Mouse (Mus musculus): Measurements from ENCODE around the gene P2ry2.

P2ry2 gene

GRCm38 (mm10) chr7:100988092-100988491 is 24.6 kb downstream of the P2ry2 start:
- peak; percentile 85 for DNase-seq (ENCODE audit: low read depth, low spot score)

DNA sequence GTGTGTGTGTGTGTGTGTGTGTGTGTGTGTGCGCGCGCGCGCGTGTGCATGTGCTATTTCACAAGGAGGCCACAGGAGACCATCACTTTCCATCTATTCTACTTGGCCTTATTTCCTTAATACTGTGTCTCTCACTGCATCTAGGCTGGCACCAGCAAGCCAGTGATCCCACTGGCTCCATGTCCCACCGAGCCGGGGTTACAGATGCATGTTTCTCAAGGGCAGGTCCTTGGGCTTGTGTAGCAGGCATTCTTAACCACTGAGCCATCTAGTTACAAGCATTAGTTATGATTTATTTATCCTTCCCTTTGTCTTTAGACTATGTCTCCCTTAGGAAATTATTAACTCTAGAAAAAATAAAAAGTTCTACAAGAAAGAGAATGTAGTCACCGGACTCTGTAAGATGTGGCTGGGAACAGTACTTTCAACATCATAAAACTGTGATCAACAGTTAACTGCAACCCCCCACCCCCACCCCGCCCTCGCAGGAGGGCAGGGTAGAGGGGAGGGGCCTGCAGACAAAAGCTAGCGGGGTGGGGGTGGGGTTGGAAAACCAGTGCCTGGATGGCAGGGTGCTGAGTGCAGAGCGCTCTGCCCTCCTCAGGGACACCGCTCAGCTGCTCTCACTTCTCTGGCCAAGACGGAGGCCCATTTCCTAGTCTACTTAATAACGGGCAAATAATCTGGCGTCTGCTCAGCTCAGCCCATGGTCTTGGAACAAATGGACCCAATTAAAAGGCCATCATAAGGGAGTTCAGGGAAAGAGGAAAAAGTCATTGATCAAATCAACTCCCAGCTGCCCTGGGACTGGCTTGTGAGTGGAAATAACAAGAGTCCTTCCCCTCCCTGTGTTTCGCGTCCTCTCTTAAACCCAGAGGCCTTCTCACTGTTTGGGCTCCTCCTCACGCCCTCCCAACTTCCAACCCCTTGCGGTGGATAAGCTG is 27.9 kb downstream of the P2ry2 start:
- no peak for DNase-seq (ENCODE audit: low read depth, low spot score)

DNA sequence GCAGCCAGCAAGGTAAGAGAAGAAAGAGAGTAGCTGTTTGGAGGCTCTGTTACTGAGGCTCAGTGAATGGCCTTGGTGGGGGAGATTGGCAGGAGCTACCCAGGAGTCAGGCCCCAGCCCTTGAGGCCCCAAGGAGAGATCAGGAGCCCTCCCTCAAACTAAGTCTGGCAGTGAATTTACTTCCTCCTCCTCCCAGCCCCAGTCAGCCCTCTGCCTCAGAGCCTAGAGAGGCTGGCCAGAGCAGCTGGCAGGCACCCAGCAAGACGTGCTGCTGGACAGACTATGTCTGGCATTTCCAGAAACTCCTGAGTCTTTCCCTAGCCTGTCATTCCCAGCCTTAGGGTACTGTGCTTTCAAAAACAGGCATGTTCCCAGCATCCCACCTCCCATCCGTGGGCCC is 33.5 kb downstream of the P2ry2 start:
- peak; percentile 66 for DNase-seq (ENCODE audit: low read depth, low spot score)

DNA sequence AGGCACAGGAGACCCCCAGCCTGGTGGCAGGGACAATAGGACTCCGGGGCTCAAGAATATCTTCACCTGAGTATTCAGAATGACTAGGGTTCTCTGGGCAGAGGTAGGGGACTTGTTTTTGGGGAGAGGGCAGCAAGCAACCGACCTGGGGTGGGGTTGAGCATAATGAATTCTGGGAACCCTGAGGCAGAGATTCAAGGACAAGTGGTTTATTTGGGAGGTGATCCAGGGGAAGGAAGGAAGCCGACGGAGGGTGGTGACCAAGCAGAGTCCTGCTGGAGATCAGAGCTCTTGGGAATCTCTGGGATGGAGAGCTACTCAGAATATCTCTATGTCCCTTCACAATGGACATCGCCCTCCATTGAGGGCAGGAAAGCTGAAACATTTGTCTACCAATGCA is 34.5 kb downstream of the P2ry2 start:
- DNase-seq (ENCODE audit: low read depth, low spot score): no peak

- DNase-seq (ENCODE audit: low read depth, low spot score): no peak
Measured at GRCm38 (mm10) chr7:100974135-100974903, 38.3 kb downstream of the P2ry2 start, which contains the start of gene P2ry6. P2ry6 (minus strand) TSS chr7:100974649.

GRCm38 (mm10) chr7:100972875-100973274 is 39.8 kb downstream of the P2ry2 start:
- no peak for DNase-seq (ENCODE audit: low read depth, low spot score)

DNA sequence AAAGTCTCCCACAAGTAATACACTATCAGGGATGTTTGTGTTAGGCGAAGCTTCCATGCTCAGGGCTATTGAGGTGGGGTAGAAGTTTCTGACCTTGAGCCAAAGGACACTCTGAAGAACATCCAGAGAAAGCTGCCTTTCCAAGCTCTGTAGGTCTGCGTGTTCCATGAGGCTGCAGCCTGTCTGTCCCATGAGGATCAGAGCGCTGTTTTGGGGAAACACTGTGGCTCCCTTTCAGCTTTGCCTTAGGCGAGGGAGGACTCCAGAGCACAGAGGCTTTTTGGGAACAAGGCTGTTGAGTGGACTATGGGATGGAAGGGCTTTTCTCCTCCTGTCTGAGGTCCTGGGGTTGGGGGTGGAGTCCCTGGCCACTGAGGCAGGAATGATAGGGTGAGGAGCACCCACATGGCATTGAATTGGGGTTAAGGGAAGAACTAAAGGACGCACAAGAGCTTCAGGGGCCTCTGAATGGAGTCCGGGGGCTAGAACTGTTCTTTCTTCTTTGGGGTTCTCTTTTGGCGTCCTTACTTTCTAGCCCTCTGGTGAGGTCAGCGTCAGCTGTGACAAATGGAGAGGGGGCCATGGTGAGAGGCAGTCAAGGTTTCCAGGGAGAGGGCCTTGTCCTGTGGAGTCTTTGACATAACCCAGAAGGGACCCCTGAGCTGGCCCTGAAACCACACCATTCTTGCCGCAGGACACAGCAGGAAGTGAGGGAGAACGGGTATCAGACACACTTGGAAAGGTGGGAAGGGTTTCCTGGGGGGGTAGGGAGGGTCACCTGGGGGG is 43.6 kb downstream of the P2ry2 start:
- DNase-seq (ENCODE audit: low read depth, low spot score): no peak

DNA sequence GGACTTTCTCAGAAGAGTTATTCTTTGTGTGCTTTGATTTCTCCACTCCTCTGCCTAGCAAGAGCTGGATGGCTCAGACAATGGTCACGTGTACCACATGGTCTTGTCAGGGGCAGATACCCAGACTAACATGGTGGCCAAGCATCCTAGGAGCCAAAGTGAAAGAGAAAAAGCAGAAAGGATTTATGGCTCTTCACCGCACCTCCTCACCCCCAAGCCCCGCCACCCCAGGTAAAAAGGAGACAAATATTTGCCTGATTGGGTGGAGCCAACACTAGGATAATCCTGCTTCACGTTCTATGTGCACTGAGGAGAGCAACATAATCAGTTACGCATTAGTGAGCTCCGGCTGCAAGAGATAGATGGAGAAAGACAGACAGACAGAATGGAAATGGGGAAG is 44.3 kb downstream of the P2ry2 start:
- DNase-seq (ENCODE audit: low read depth, low spot score): no peak

DNA sequence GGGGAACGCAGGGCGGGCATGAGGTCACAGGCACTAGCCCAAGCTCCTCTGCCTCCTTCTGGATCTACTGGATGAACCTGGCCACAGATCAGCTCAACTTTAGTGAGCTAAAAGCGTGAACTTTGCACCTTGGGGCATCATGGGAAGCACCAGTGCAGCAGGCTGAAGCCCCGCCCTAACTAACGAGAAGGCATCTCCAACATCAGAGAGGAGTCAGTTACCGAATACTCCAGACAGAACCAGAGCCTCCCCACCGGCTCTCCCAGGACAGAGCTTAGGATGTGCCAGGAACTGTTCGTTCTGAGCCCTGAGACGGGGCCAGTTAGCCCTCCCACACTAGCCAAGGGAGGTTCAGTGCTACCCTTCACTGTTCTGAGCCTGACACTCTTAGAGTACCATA is 44.8 kb downstream of the P2ry2 start:
- DNase-seq (ENCODE audit: low read depth, low spot score): no peak

DNA sequence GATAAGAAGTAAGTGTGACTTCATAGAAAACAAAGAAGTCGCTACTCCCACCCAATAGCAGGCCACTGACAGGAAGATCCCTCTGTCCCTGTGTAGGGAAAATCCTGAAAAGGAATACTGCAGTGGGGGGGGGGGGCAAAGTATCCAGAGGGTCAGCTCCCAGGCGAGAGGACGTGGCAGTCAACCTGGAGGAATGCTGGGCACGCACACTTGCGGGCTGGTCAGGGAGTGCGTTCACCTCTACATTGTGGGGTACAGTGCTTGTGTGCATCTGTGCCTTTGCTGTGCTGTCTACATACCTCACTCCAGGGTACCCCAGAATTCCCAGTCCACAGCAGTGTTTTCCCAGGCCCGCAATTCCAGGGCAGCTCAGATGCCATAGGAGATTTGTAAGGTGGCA is 46.7 kb downstream of the P2ry2 start:
- no peak for DNase-seq (ENCODE audit: low read depth, low spot score)

DNA sequence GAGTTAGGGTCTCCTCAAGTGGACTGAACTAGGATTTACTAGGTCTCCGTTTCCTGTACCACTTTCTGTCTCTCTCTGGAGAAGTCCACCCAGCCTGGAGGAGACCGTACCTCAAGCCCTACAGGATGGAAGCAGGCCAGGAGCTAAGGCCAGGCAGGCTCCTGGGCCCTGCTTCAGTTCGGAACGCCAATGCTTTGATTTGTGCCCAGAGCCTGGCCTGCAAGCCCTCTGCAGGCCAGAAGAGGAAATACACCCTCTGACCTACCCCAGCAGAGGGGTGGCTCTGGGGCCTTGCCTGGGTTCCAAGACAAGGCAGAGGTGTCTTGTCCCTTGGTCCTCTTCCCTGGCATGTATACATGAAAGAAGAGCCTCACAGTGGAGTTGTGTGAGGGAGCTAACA is 47.6 kb downstream of the P2ry2 start:
- DNase-seq (ENCODE audit: low read depth, low spot score): peak; percentile 11

DNA sequence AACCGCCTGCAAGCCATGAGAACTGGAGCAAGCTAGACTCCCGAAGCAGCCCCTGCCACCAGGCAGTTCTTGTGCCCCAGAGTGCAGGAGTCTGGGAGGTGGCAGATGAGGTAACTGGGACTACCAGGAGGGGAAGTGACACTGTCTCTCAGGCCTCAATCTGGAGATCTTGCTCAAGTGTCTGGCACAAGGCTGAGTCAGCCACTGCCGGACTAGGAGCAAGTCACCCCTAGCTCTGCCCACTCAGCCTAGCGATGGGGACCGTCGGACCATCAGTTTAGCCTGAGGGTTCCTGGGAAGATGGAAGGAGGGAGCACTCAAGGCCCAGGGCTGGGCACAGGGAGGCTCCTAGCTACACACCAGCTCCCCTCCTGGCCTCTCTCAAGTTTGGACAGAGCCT is 48.4 kb downstream of the P2ry2 start:
- DNase-seq (ENCODE audit: low read depth, low spot score): no peak

DNA sequence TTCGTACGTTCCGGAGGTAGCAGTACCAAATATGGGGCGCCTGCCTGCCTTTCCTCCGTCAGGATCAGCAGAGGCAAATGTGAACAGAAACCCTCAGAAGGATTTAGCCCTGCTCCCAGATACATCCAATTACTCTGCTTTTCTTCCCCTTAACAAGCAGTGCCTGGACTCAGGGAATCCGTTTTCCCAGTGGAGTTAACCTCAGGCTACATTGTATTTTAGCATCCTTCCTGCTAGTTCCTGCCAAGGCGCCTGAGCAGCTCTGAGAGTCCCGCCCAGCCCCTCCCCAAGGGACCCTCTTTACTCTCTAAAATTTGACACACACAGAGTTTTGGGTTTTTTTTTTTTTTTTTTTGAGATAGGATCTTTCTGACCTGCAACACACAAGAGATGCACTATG is 49.3 kb downstream of the P2ry2 start:
- no peak for DNase-seq (ENCODE audit: low read depth, low spot score)

DNA sequence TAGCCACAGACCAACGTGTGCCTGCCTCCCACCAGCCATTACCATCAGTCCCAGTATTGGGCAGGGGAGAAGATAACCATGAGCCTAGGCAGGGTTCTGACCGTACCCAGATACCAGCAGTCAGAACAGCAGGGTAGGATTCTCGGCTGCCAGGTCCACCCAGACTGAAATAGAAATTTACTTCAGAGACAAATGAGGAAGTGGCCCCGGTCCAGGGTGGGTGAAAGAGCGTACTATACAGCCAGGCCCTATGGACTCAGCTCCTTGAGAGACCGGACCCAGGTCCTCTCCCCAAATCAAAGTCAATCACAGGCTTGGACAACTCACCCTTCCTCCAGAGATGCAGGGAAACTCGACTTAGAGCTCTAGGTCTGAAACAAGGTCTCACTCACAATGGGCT is 51.5 kb downstream of the P2ry2 start:
- DNase-seq (ENCODE audit: low read depth, low spot score): no peak

DNA sequence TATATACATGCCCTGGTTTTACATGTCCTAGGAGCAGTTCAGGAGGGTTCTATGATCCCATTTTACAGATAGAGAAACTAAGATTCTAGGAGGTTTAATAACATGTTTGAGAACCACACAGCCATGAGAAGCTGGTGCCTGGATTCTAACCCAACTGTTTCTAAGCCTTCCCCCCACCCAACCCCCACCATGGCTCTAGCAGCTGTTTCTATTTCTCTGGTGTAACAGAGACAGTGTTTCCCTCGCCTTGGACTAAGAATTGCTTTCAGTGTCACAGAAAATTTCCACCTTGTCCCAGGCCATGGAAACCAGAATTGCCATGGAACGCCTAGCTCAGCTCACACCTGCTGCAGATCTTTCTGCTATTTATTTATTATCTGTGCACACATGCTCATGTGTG is 52.2 kb downstream of the P2ry2 start:
- no peak for DNase-seq (ENCODE audit: low read depth, low spot score)

- DNase-seq (ENCODE audit: low read depth, low spot score): peak; percentile 29
Measured at GRCm38 (mm10) chr7:100958426-100958825, 54.2 kb downstream of the P2ry2 start.

- DNase-seq (ENCODE audit: low read depth, low spot score): no peak
Measured at GRCm38 (mm10) chr7:100952686-100953085, 60.0 kb downstream of the P2ry2 start.

GRCm38 (mm10) chr7:100951903-100952302 is 60.8 kb downstream of the P2ry2 start:
- DNase-seq (ENCODE audit: low read depth, low spot score): no peak

DNA sequence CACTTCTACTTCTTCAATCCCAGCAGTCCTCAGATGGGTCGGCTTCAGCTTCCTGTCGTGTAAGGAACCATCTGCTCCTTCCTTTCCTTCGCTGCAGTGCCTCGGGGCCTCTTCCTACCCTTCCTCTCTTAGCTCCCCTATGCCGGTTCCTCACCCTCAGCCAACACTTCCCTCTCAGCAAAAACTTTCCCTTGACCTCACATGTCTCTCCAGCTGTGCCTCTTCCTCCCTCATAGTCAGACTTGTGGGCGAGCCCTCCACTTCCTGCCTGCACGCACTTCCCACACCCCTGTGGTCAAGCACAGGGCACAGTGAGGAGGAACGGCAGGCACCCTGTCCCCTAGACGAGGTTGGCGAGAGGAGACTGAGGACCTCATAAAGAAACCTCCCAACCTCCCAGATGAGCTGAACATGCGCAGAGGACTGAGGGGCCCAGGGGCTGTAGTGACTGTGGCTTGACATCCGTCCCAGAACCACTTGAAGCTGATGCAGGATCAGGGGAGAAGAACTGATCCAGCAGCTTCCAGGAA is 62.1 kb downstream of the P2ry2 start:
- DNase-seq (ENCODE audit: low read depth, low spot score): no peak

- DNase-seq (ENCODE audit: low read depth, low spot score): no peak
Measured at GRCm38 (mm10) chr7:100950031-100950430, 62.6 kb downstream of the P2ry2 start.
